Mouse (Mus musculus): Measurements from ENCODE around the gene Ppm1n. TPM values are rescaled to one million over a fixed set of nuclear protein-coding genes. Genes with fewer than 3 reads are reported as not detected.

Ppm1n gene
- polyA plus RNA-seq (2014; fragmentation: Illumina TruSeq; extraction: RNeasy Lipid Tissue Mini Kit (QIAGEN cat#74804); ENCODE audit: low read depth, low replicate concordance): not detected

DNA sequence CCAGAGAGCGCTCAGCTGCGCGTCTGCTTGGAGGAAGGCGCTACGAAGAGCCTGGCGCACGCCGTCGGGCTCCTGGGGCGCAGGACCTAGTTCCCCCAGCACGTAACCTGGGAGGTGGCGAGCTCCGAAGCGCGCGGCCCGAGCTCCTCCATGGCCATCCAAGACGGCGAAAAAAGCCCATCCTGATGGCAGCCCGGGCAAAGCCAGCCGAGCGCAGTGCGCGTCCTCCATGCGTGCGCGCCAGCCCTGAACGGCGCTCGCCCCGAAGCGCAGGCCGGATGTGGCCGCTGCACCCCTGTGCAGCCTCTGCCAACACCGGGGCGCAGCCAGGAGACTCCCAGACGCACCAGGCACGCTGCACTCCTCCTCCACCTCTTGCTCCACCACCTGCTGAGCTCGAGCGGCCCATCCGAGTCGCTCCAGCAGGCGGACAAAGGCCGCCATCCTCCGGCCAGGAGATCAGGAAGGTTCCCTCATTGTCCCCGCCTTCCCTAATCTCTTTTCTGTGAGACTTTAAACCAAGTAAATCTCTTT, at the start of gene Ppm1n:
Ppm1n (minus strand) TSS at position 484 of the 534 bp plus-strand sequence.

GRCm38 (mm10) chr7:19309884-19310641, 30.2 kb upstream of the Ppm1n start, which contains the start of gene Fosb:
Fosb (minus strand) TSS chr7:19310051.

GRCm38 (mm10) chr7:19282385-19282784, 2.5 kb upstream of the Ppm1n start, which contains the start of gene Rtn2:
Rtn2 (plus strand) TSS chr7:19282624.

DNA sequence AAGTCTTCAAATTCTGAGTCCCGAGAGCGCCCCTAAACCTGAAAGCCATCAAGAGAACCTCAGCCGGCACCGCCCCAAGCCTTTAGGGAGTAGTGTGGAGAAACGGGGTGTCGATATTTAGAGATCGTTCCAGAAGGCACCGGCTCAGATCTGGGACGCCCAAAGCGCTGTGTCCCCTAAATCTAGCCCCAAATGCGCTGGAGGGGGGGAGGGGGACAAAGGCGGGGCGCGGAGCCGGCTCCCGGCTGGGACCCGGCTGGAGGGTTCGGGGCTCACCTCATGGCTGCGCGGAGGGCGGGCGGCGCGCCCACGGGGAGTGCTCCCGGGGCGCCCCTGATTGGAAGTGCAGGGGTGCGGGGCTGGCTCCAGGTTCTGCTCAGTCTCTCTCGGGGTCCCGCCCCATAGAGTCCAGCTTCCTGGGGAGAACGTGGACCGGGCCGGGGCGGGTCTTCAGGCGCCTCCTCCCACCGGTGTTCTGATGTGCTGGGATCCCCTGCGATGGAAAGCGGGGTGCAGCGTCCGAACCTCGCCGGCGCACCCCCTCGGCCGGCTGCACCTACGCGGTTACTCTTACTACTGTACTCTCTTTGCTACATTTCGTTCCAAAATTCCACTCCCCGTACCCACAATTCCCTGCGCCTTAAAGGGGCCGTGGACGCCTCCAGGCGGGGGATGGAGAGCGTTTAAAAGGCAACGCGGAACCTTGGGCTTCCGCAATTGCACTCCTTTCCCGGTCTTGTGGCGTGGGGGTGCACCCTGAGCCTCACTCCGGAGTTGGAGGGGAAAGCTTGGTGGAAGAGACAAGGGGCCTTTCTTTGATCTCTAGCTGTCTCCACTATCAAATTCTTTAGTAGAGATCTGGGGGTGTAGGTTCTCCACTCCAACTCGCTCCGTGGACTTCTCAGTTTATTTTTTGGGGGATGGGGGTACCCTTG, 8.4 kb downstream of the Ppm1n start, which contains the start of gene Vasp:
Vasp (minus strand) TSS at position 580 of the 935 bp plus-strand sequence.

GRCm38 (mm10) chr7:19227883-19228792, 51.7 kb downstream of the Ppm1n start, which contains the start of gene Opa3:
Opa3 (plus strand) TSS chr7:19228334.

Other genes with a start within 250 kb of the Ppm1n start
- gene Rsph6a, start 225.4 kb downstream of the Ppm1n start, polyA plus RNA-seq (2014; fragmentation: Illumina TruSeq; extraction: RNeasy Lipid Tissue Mini Kit (QIAGEN cat#74804); ENCODE audit: low read depth, low replicate concordance): 4.0 TPM
- gene Dmwd, start 203.8 kb downstream of the Ppm1n start, polyA plus RNA-seq (2014; fragmentation: Illumina TruSeq; extraction: RNeasy Lipid Tissue Mini Kit (QIAGEN cat#74804); ENCODE audit: low read depth, low replicate concordance): 28.5 TPM
- 65.1 TPM for gene Dmpk, start 196.2 kb downstream of the Ppm1n start, polyA plus RNA-seq (2014; fragmentation: Illumina TruSeq; extraction: RNeasy Lipid Tissue Mini Kit (QIAGEN cat#74804); ENCODE audit: low read depth, low replicate concordance)
- gene Six5, start 185.5 kb downstream of the Ppm1n start, polyA plus RNA-seq (2014; fragmentation: Illumina TruSeq; extraction: RNeasy Lipid Tissue Mini Kit (QIAGEN cat#74804); ENCODE audit: low read depth, low replicate concordance): 13.5 TPM
- gene Gm4969, start 161.7 kb downstream of the Ppm1n start, polyA plus RNA-seq (2014; fragmentation: Illumina TruSeq; extraction: RNeasy Lipid Tissue Mini Kit (QIAGEN cat#74804); ENCODE audit: low read depth, low replicate concordance): 0.34 TPM
- 6.5 TPM for gene Fbxo46, start 160.2 kb downstream of the Ppm1n start, polyA plus RNA-seq (2014; fragmentation: Illumina TruSeq; extraction: RNeasy Lipid Tissue Mini Kit (QIAGEN cat#74804); ENCODE audit: low read depth, low replicate concordance)
- 16.3 TPM for gene Qpctl, start 130.8 kb downstream of the Ppm1n start, polyA plus RNA-seq (2014; fragmentation: Illumina TruSeq; extraction: RNeasy Lipid Tissue Mini Kit (QIAGEN cat#74804); ENCODE audit: low read depth, low replicate concordance)
- gene Snrpd2, start 130.3 kb downstream of the Ppm1n start, polyA plus RNA-seq (2014; fragmentation: Illumina TruSeq; extraction: RNeasy Lipid Tissue Mini Kit (QIAGEN cat#74804); ENCODE audit: low read depth, low replicate concordance): 49.7 TPM
- 3.2 TPM for gene Gipr, start 113.9 kb downstream of the Ppm1n start, polyA plus RNA-seq (2014; fragmentation: Illumina TruSeq; extraction: RNeasy Lipid Tissue Mini Kit (QIAGEN cat#74804); ENCODE audit: low read depth, low replicate concordance)
- gene Eml2, start 103.6 kb downstream of the Ppm1n start, polyA plus RNA-seq (2014; fragmentation: Illumina TruSeq; extraction: RNeasy Lipid Tissue Mini Kit (QIAGEN cat#74804); ENCODE audit: low read depth, low replicate concordance): 43.2 TPM
- gene Gpr4, start 67.5 kb downstream of the Ppm1n start, polyA plus RNA-seq (2014; fragmentation: Illumina TruSeq; extraction: RNeasy Lipid Tissue Mini Kit (QIAGEN cat#74804); ENCODE audit: low read depth, low replicate concordance): 5.1 TPM
- gene Opa3, start 51.7 kb downstream of the Ppm1n start, polyA plus RNA-seq (2014; fragmentation: Illumina TruSeq; extraction: RNeasy Lipid Tissue Mini Kit (QIAGEN cat#74804); ENCODE audit: low read depth, low replicate concordance): 23.6 TPM
- 45.6 TPM for gene Vasp, start 8.2 kb downstream of the Ppm1n start, polyA plus RNA-seq (2014; fragmentation: Illumina TruSeq; extraction: RNeasy Lipid Tissue Mini Kit (QIAGEN cat#74804); ENCODE audit: low read depth, low replicate concordance)
- gene Rtn2, start 2.6 kb upstream of the Ppm1n start, polyA plus RNA-seq (2014; fragmentation: Illumina TruSeq; extraction: RNeasy Lipid Tissue Mini Kit (QIAGEN cat#74804); ENCODE audit: low read depth, low replicate concordance): 18.4 TPM
- 4.7 TPM for gene Fosb, start 30.0 kb upstream of the Ppm1n start, polyA plus RNA-seq (2014; fragmentation: Illumina TruSeq; extraction: RNeasy Lipid Tissue Mini Kit (QIAGEN cat#74804); ENCODE audit: low read depth, low replicate concordance)
- 41.4 TPM for gene Ercc1, start 64.7 kb upstream of the Ppm1n start, polyA plus RNA-seq (2014; fragmentation: Illumina TruSeq; extraction: RNeasy Lipid Tissue Mini Kit (QIAGEN cat#74804); ENCODE audit: low read depth, low replicate concordance)
- gene Cd3eap, start 79.4 kb upstream of the Ppm1n start, polyA plus RNA-seq (2014; fragmentation: Illumina TruSeq; extraction: RNeasy Lipid Tissue Mini Kit (QIAGEN cat#74804); ENCODE audit: low read depth, low replicate concordance): 11.6 TPM
- gene Ppp1r13l, start 79.7 kb upstream of the Ppm1n start, polyA plus RNA-seq (2014; fragmentation: Illumina TruSeq; extraction: RNeasy Lipid Tissue Mini Kit (QIAGEN cat#74804); ENCODE audit: low read depth, low replicate concordance): 14.2 TPM
- 18.9 TPM for gene Ercc2, start 101.9 kb upstream of the Ppm1n start, polyA plus RNA-seq (2014; fragmentation: Illumina TruSeq; extraction: RNeasy Lipid Tissue Mini Kit (QIAGEN cat#74804); ENCODE audit: low read depth, low replicate concordance)
- gene Klc3, start 124.0 kb upstream of the Ppm1n start, polyA plus RNA-seq (2014; fragmentation: Illumina TruSeq; extraction: RNeasy Lipid Tissue Mini Kit (QIAGEN cat#74804); ENCODE audit: low read depth, low replicate concordance): 21.0 TPM
- 2.2 TPM for gene Ckm, start 124.7 kb upstream of the Ppm1n start, polyA plus RNA-seq (2014; fragmentation: Illumina TruSeq; extraction: RNeasy Lipid Tissue Mini Kit (QIAGEN cat#74804); ENCODE audit: low read depth, low replicate concordance)
- gene Mark4, start 178.8 kb upstream of the Ppm1n start, polyA plus RNA-seq (2014; fragmentation: Illumina TruSeq; extraction: RNeasy Lipid Tissue Mini Kit (QIAGEN cat#74804); ENCODE audit: low read depth, low replicate concordance): 15.0 TPM
- gene Exoc3l2, start 183.3 kb upstream of the Ppm1n start, polyA plus RNA-seq (2014; fragmentation: Illumina TruSeq; extraction: RNeasy Lipid Tissue Mini Kit (QIAGEN cat#74804); ENCODE audit: low read depth, low replicate concordance): 4.9 TPM
- 5.4 TPM for gene Bloc1s3, start 228.3 kb upstream of the Ppm1n start, polyA plus RNA-seq (2014; fragmentation: Illumina TruSeq; extraction: RNeasy Lipid Tissue Mini Kit (QIAGEN cat#74804); ENCODE audit: low read depth, low replicate concordance)
- gene Trappc6a, start 228.3 kb upstream of the Ppm1n start, polyA plus RNA-seq (2014; fragmentation: Illumina TruSeq; extraction: RNeasy Lipid Tissue Mini Kit (QIAGEN cat#74804); ENCODE audit: low read depth, low replicate concordance): 93.3 TPM
- 0.21 TPM for gene Nkpd1, start 237.8 kb upstream of the Ppm1n start, polyA plus RNA-seq (2014; fragmentation: Illumina TruSeq; extraction: RNeasy Lipid Tissue Mini Kit (QIAGEN cat#74804); ENCODE audit: low read depth, low replicate concordance)